Mouse (Mus musculus): ENCODE data around the gene Rfx2. TPM values are rescaled to one million over a fixed set of nuclear protein-coding genes. Genes with fewer than 3 reads are reported as not detected.

The Rfx2 gene
- total RNA-seq, 2 experiments from 2014 or later, result 2.8 to 4.4 TPM

- peak; percentile 57 for ATAC-seq (replicated peaks; ENCODE audit: poor library complexity, severe bottlenecking)
These were observed 73.2 kb downstream of the Rfx2 start, which contains the start of gene Nrtn for GRCm38 (mm10) chr17:56757416-56758123. Gene Nrtn, minus strand, starts transcription at chr17:56757530.

GRCm38 (mm10) chr17:56756703-56757399 lies 74.0 kb downstream of the Rfx2 start:
- ATAC-seq (replicated peaks; ENCODE audit: poor library complexity, severe bottlenecking), result no peak

GRCm38 (mm10) chr17:56754271-56755185 lies 76.3 kb downstream of the Rfx2 start:
- ATAC-seq (replicated peaks; ENCODE audit: poor library complexity, severe bottlenecking), result peak; percentile 60

DNA sequence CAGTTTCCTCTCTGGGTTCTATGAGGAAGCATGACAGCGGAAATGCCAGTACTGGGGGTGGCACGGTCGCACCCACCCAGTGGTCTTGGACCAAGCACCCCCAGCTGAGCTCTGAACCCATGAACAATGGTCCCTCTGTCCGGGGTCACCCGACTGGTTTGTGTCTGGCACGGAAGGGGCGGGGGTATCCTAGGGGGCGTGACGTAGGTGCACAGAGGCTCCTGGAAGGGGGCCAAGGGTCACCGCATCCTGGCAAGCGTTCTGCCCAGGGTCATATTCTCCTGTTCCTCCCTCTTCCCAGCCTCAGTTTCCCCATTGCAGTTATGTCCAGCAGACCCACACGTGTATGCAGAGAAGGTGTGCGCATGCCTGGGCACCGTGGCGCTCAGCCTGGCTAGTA lies 77.4 kb downstream of the Rfx2 start:
- ATAC-seq (replicated peaks; ENCODE audit: poor library complexity, severe bottlenecking), result no peak

DNA sequence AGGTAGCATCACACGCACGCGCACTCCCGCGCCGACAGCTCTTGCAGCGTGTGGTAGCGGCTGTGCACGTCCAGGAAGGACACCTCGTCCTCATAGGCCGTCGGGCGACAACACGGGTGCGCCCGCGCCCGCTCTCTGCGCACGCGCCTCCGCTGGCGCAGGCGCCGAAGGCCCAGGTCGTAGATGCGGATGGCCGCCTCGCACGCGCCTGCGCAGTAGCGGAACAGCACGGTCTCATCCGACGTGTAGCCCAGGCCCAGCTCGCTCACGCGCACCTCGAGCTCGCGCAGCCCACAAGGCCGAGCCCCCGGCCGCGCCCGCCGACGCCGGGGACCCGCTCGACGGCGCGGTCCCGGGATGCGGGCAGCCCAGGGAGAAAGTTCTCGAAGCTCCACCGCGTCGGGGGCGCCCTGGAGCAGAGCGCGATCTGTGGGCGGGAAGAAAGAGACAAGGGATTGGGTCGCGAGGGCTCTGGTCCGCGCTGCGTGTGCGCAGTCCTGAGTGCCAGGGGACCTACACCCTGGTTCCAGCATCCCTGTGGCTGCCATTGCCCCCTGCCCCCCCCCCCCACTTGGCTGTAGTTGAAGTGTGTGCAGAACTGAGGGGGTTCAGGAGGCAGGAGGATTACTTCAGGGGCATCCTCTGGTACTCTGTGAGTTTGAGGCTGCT lies 79.3 kb downstream of the Rfx2 start:
- ATAC-seq (replicated peaks; ENCODE audit: poor library complexity, severe bottlenecking), result 0 out of 2 replicates have a peak, but pooled peaks have one; percentile 8

- ATAC-seq (replicated peaks; ENCODE audit: poor library complexity, severe bottlenecking), result no peak
These were observed 86.6 kb downstream of the Rfx2 start for GRCm38 (mm10) chr17:56744173-56744572.

GRCm38 (mm10) chr17:56740788-56741160 lies 90.0 kb downstream of the Rfx2 start:
- ATAC-seq (replicated peaks; ENCODE audit: poor library complexity, severe bottlenecking), result no peak

GRCm38 (mm10) chr17:56740118-56740787 lies 90.6 kb downstream of the Rfx2 start:
- no peak for ATAC-seq (replicated peaks; ENCODE audit: poor library complexity, severe bottlenecking)

DNA sequence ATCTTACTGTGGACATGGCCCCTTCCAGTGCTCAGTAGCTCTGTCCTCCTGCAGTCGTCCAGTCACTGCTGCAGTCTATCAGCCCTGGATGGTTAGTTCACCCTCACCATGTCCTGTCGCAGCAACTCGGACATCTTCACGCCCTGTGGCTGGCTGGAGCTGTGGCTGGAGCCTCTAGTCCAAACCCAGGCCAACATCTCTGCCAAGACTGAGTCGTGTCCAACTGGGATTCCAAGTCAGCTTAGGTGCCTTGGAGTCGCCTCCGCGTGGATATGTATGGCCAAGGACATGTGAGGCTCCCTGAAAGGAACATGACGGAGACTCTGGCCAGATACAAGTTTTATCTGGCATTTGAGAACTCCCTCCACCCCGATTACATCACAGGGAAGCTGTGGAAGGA lies 92.6 kb downstream of the Rfx2 start:
- no peak for ATAC-seq (replicated peaks; ENCODE audit: poor library complexity, severe bottlenecking)

- peak; percentile 46; the same call in 1 of the 2 replicates for ATAC-seq (replicated peaks; ENCODE audit: poor library complexity, severe bottlenecking)
These were observed 94.3 kb downstream of the Rfx2 start for GRCm38 (mm10) chr17:56736534-56736933.

DNA sequence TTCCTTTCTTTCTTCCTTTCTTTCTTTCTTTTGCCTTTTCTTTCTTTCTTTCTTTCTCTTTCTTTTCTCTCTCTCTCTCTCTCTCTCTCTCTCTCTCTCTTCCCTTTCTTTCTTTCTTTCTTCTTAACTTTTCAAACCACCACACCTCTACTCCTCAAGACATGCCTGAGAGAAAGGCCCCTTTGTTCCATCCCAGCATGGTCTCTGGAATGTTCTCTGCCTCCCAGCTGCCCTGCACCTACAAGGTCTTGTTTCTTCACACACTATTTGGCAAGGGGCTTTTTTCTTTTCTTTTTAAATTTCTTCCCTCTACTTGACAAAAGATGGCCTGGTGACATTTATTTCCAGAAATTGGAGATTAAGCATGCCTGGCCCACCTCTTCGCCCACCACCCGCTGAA lies 101.2 kb downstream of the Rfx2 start:
- ATAC-seq (replicated peaks; ENCODE audit: poor library complexity, severe bottlenecking), result no peak

DNA sequence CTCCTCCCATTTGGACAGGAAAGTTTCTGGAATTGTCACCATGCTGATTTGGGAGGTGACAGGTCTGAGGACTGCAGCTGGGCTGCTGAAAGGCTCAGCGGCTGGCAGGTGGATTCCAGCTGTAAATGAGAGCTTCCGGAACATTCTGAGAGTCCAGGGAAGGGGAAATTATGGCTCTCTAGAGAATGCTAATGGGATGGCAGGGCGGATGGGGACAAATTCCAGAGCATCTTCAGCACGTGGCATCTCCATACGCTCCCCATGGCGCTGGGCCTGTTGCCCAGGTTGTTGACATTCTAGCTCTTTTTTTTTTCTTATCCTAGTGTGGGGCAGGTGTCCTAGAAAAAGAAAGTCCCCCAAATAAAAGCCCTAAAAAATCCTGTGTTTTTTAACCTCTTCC lies 101.7 kb downstream of the Rfx2 start:
- ATAC-seq (replicated peaks; ENCODE audit: poor library complexity, severe bottlenecking), result no peak

DNA sequence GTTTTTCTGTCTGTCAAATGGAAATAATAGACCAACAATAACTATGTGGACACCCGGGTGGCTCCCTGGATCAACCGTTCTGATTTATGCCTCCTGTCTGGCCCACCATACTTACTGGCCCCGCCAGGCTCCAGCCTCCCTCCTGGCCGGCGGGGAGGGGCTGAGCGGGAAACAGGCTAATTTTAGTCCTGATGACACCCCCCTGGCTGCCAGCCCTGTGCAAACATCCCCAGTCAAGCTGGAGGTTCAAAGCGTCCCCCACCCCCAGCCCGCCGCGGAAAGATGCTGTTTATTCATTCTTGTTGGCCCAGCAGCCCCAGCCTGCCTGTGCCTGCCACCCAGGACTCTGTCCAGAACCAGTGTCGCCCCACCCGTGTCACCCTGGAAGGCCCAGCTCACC lies 102.7 kb downstream of the Rfx2 start:
- no peak for ATAC-seq (replicated peaks; ENCODE audit: poor library complexity, severe bottlenecking)

- ATAC-seq (replicated peaks; ENCODE audit: poor library complexity, severe bottlenecking), result no peak
These were observed 103.2 kb downstream of the Rfx2 start for GRCm38 (mm10) chr17:56727659-56728058.

DNA sequence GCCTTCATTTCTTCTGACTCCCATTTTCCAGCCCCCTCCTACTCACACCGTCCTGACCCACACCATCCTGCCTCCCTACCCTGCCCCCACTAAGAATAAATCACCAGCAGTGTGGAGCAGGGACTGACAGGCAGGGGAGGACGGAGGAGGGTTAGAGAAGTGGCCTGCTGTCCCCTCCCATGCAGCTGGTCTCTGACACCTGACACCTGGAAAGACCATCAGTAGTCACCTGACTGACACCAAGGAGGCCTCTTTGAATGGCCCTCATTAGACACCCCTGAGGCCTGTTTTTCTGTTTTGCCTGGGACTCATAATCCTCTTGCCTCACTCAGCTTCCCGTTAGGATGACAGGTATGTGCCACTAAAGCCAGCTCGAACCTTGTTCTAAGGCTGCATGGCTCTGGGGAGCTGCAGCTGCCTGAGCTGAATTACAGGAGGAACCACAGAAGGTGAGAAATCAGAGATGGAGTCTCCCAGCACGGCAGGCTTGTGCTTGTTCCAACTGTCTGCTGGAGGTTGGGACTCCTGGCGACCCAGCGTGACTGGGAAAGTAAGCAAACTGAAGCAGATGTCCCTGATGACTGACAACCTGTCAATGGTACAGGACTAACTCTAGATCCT lies 103.7 kb downstream of the Rfx2 start:
- ATAC-seq (replicated peaks; ENCODE audit: poor library complexity, severe bottlenecking), result no peak
